Mouse (Mus musculus): ENCODE measurements at regions not wholly inside any gene's neighbourhood (a gene's known extent, or its start where the extent isn't known, plus 50 kb on each side); places are given as distances from the start of the nearest gene placed in this dataset.
A peak's percentile ranks its signal among the peaks of the same experiment; 100 is the strongest.

- TF ChIP-seq CTCF (IDR thresholded peaks at IDR 0.05; ENCODE audit: extremely low read depth, insufficient read depth, low read length) (no peak), POLR2A (IDR thresholded peaks at IDR 0.05; ENCODE audit: extremely low read depth, insufficient read depth, low read length) (no peak)
These were observed 107.5 kb downstream of the Mis18a start for GRCm38 (mm10) chr16:90619565-90620311.

GRCm38 (mm10) chr16:90615791-90616190 is 111.4 kb downstream of the Mis18a start:
- TF ChIP-seq POLR2A (IDR thresholded peaks at IDR 0.05; ENCODE audit: extremely low read depth, insufficient read depth, low read length) (no peak), CTCF (IDR thresholded peaks at IDR 0.05; ENCODE audit: extremely low read depth, insufficient read depth, low read length) (no peak)
- H3K27ac ChIP-seq (ENCODE audit: insufficient read depth, low read length) = no peak overlapping the region
- no peak overlapping the region for H3K4me3 ChIP-seq (ENCODE audit: insufficient read depth, low read length)
- H3K4me1 ChIP-seq (ENCODE audit: control insufficient read depth, insufficient read depth, low read length) = peaks cover 2% of the 10 kb centered on the region

More at GRCm38 (mm10) chr16:90619565-90620311, 107.5 kb downstream of the Mis18a start:
- Histone ChIP-seq H3K4me3 (ENCODE audit: insufficient read depth, low read length) (no peak overlapping the region), H3K27ac (ENCODE audit: insufficient read depth, low read length) (no peak overlapping the region), H3K4me1 (ENCODE audit: control insufficient read depth, insufficient read depth, low read length) (peaks cover 5% of the 10 kb centered on the region)

GRCm38 (mm10) chr16:90614137-90614536 is 113.1 kb downstream of the Mis18a start:
- peaks cover 4% of the 10 kb centered on the region for H3K4me1 ChIP-seq (ENCODE audit: control insufficient read depth, insufficient read depth, low read length)
- H3K4me3 ChIP-seq (ENCODE audit: insufficient read depth, low read length) = no peak overlapping the region
- H3K27ac ChIP-seq (ENCODE audit: insufficient read depth, low read length) = no peak overlapping the region
- TF ChIP-seq POLR2A (IDR thresholded peaks at IDR 0.05; ENCODE audit: extremely low read depth, insufficient read depth, low read length) (no peak), CTCF (IDR thresholded peaks at IDR 0.05; ENCODE audit: extremely low read depth, insufficient read depth, low read length) (no peak)

DNA sequence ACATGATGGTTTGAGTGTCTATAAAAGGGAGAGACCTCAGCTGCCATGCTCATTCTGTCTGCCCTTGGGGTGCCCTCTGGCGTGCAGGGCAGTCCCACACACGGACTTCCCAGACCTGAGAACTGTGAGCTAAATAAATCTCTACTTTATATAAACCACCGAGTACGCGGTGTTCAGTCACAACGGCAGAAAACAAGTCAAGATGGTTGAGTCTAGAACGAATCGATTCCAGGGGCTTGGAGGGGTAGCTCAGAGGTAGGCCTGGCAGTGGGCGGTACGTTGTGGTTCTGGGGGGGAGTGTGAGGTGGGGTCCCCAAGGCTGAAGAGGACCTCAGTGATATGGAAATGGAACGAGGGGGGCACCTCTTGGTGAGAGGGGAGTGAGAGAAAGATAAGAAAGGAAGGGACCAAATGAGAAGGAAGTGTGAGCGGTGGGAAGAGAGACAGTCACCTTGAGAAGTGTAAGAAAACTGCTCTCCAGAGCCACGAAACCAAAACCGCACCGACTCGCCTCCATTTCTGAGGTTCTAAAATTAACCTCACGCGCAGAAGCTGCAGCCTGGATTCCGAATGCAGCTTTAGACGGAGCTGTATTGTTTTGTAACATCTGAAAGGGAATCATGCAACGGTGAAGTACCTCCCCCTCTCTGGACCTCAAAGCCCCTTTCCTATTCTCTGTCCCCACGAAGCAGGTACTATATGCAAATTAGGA is 117.0 kb downstream of the Mis18a start:
- TF ChIP-seq POLR2A (IDR thresholded peaks at IDR 0.05; ENCODE audit: extremely low read depth, insufficient read depth, low read length) (no peak), CTCF (IDR thresholded peaks at IDR 0.05; ENCODE audit: extremely low read depth, insufficient read depth, low read length) (no peak)
- Histone ChIP-seq H3K27ac (ENCODE audit: insufficient read depth, low read length) (peak overlapping the region; percentile 79), H3K4me3 (ENCODE audit: insufficient read depth, low read length) (no peak overlapping the region), H3K4me1 (ENCODE audit: control insufficient read depth, insufficient read depth, low read length) (peaks cover 4% of the 10 kb centered on the region)

- no peak for TF ChIP-seq POLR2A (IDR thresholded peaks at IDR 0.05; ENCODE audit: extremely low read depth, insufficient read depth, low read length)
- no peak for TF ChIP-seq CTCF (IDR thresholded peaks at IDR 0.05; ENCODE audit: extremely low read depth, insufficient read depth, low read length)
- H3K4me3 ChIP-seq (ENCODE audit: insufficient read depth, low read length) = no peak overlapping the region
- H3K27ac ChIP-seq (ENCODE audit: insufficient read depth, low read length) = peak overlapping the region; percentile 80
- peaks cover 5% of the 10 kb centered on the region; the same call in 1 of the 2 replicates for H3K4me1 ChIP-seq (ENCODE audit: control insufficient read depth, insufficient read depth, low read length)
These were observed 127.8 kb downstream of the Mis18a start for GRCm38 (mm10) chr16:90599329-90599870.

DNA sequence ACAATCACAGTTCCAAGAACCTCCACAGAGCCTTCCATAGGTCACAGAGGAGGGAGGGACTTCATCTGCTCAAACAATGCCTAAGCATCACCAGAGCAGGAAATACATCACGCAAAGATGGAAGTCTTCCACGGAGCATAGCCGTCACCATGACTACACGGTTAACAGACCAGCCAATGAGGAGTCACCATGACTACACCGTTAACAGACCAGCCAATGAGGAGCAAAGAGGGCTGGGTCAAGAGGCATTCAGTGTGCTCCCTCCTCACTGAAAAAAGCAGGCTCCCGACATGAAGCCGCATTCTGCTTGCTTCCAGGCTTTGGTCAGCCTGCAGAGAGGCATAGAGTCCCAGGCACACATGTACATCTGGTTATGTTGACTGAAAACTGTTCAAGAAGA is 128.5 kb downstream of the Mis18a start:
- Histone ChIP-seq H3K27ac (ENCODE audit: insufficient read depth, low read length) (peak overlapping the region; percentile 80; the same call in 1 of the 2 replicates), H3K4me1 (ENCODE audit: control insufficient read depth, insufficient read depth, low read length) (peaks cover 5% of the 10 kb centered on the region; the same call in 1 of the 2 replicates), H3K4me3 (ENCODE audit: insufficient read depth, low read length) (no peak overlapping the region)
- no peak for TF ChIP-seq CTCF (IDR thresholded peaks at IDR 0.05; ENCODE audit: extremely low read depth, insufficient read depth, low read length)
- no peak for TF ChIP-seq POLR2A (IDR thresholded peaks at IDR 0.05; ENCODE audit: extremely low read depth, insufficient read depth, low read length)

GRCm38 (mm10) chr16:90592721-90593481 is 134.3 kb downstream of the Mis18a start:
- no peak overlapping the region for H3K27ac ChIP-seq (ENCODE audit: insufficient read depth, low read length)
- H3K4me1 ChIP-seq (ENCODE audit: control insufficient read depth, insufficient read depth, low read length) = peaks cover 5% of the 10 kb centered on the region; the same call in 1 of the 2 replicates
- H3K4me3 ChIP-seq (ENCODE audit: insufficient read depth, low read length) = no peak overlapping the region
- TF ChIP-seq POLR2A (IDR thresholded peaks at IDR 0.05; ENCODE audit: extremely low read depth, insufficient read depth, low read length) = no peak
- TF ChIP-seq CTCF (IDR thresholded peaks at IDR 0.05; ENCODE audit: extremely low read depth, insufficient read depth, low read length) = no peak

DNA sequence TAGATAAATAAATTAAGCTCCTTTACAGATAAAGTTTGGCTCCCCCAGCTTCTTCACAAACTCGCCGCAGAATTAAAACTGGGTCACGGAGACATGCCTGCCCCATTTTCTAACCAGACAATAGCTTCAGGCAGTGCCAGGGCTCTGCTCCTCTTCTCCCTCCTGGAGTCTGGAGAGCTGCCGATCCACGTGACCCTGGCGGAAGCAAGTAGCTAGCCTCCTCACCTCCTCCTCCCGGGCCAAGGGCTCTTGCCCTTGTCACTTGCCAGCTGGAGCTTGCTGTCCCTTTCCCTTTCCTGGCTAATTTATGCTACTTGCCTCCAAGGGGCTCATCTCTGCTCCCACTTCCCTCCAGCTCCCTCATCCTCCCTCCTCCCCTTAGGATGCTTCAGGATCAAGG is 142.0 kb downstream of the Mis18a start:
- no peak overlapping the region for H3K4me3 ChIP-seq (ENCODE audit: insufficient read depth, low read length)
- H3K27ac ChIP-seq (ENCODE audit: insufficient read depth, low read length) = no peak overlapping the region
- H3K4me1 ChIP-seq (ENCODE audit: control insufficient read depth, insufficient read depth, low read length) = peaks cover 3% of the 10 kb centered on the region; the same call in 1 of the 2 replicates
- TF ChIP-seq CTCF (IDR thresholded peaks at IDR 0.05; ENCODE audit: extremely low read depth, insufficient read depth, low read length) (no peak), POLR2A (IDR thresholded peaks at IDR 0.05; ENCODE audit: extremely low read depth, insufficient read depth, low read length) (no peak)

DNA sequence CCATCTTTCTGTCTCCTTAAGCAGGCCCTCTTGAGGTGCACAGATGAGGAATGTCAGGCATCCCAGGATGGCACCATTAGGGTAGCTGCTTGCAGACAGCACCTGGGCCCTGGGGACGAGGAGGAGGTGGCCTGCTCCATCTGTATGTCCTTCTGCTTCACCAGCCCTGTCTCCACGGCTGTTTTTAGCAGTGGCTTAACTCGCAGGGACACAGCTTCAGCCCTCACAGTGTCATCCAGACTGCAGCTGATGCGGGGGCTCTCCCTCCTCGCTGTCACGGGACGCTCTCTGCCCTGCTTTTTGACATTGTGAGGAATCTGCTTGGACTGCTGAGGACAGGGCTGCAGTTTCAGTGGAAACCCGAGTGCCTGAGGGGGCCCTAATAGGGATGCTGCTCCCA is 146.8 kb downstream of the Mis18a start:
- TF ChIP-seq POLR2A (IDR thresholded peaks at IDR 0.05; ENCODE audit: extremely low read depth, insufficient read depth, low read length) (no peak), CTCF (IDR thresholded peaks at IDR 0.05; ENCODE audit: extremely low read depth, insufficient read depth, low read length) (no peak)
- no peak overlapping the region for H3K27ac ChIP-seq (ENCODE audit: insufficient read depth, low read length)
- no peak overlapping the region for H3K4me3 ChIP-seq (ENCODE audit: insufficient read depth, low read length)
- no peaks in the 10 kb centered on the region for H3K4me1 ChIP-seq (ENCODE audit: control insufficient read depth, insufficient read depth, low read length)
